Mouse (Mus musculus) cerebellum, postnatal 14 days (tissue): ENCODE measurements at regions not wholly inside any gene's neighbourhood (a gene's known extent, or its start where the extent isn't known, plus 50 kb on each side); places are given as distances from the start of the nearest gene placed in this dataset.
A peak's percentile ranks its signal among the peaks of the same experiment; 100 is the strongest.

Source experiments
- DNase-seq, 2 experiments: peaks; one replicate each; pipeline ENCODE4 v3.0.0; 2021; ENCODE audit warnings: mixed read lengths in 2 of 2

DNA sequence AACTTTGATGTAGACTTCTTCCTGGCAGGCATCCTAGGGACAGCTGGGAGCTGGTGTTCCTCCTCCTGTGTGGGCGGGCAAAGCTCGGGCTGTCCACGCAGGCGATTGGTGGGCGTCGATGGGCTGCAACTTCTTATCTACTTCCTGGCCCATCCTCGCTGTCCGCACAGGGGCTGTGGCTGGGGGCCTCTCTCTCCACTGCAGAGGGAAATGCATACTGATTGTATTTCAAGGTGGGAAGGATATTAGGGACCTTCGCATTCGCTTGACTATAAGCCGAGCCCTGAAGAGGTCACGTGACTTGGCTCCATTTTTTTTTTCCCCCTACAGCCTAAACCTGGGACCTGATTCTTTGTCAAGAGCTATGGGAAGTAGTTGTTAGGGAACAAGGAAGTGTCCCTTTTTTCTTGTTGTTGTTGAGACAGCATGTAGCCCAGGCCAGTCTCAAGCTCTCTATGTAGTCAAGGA, 164.4 kb upstream of the Ubr2 start:
- DNase-seq, result peak; percentile 47 to 53

DNA sequence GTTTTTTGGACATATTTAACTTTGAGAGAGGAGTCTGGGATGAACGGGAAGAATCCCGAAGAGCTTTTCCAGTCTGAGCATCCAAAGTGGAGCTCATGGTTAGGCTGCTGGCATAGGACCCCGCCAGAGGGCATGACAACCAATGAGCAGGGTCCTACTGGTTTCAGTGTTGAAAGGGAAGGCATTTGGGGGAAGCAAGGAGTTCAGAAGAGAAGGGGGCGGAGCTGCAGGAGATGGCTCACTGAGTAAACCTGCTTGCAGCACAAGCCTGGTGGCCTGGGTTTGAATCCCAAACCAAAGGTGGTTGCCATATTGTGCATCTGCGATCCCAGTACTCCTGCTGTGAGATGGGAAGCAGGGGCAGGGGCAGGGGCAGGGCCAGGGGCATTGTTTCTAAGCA, 161.4 kb upstream of the Ubr2 start:
- no peak for DNase-seq

DNA sequence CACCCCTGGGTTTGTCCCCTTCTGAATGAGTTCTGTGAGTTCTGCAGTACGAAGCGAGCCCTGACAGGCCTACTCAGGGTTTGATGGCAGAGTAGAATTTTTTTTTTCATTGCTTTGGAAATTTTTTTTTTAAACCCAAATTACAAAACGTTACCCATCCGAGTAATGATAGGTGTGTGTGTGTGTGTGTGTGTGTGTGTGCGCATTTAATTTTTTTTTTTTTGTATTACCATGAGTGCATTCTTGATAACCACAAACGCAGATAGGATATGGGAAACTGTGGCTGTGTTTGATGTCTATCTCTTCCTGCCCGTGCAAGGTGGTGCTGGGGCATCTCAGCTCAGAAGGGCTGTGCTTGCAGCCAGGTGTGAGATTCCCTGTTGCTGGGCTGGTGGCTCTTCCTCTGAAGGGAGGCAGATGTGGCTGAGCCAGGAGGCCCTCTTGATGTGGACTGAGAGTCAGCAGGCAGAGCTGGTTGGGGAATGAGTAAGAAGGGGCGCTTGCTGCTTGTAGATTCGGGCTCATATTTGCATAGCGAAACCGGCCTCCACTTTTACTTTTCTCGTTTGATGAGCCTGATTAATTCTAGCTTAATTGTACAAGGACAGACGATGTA, 160.7 kb upstream of the Ubr2 start:
- DNase-seq, result no peak

DNA sequence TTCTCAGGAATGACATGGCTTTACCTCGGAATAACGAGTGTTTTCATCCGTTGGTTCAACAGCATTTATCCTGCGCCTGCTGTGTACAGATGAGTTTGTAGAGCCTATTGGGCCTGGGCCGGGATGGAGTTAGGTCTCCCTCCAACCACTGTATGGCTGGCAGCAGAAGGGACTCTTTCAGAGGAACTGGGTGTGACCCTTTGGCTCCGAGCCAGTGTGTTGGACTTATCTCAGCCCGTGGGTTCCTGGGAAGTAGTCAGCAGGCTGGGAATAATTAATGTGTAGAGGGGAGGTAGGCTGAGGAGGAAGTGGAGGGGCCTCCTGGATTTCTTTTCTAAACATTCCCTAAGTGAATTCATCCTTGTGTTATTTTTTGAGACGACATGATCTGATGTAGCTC, 157.7 kb upstream of the Ubr2 start:
- no peak for DNase-seq

DNA sequence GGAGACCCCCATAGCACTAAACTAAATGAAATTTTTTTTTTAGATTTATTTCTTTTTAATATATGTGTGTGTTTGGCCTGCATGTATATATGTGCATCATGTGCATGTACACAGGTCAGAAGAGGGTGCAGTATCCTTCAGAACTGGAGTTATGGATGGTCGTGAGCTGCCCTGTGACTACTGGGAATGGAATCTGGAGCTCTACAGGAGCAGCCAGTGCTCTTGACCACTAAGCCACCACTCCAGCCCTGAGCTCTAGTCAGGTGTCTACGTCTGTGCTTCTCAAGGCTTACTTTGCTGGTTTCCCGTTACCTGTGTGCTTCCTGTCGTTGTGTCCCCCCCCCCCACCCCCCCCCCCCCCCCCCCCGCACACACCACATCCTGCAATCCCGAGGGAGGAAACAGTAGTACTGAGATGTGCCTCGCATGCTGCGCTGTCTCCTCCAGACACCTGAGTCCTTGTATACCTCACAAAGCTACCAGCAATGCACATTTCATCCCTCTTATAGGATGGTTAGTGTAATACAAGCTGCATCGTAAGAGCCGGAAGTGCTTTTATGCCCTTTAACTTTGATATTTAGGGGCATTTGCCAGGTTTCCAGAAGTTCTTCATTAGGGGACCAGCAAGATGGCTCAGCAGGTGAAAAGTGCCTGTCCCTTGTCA, 153.5 kb upstream of the Ubr2 start:
- DNase-seq, result no peak

DNA sequence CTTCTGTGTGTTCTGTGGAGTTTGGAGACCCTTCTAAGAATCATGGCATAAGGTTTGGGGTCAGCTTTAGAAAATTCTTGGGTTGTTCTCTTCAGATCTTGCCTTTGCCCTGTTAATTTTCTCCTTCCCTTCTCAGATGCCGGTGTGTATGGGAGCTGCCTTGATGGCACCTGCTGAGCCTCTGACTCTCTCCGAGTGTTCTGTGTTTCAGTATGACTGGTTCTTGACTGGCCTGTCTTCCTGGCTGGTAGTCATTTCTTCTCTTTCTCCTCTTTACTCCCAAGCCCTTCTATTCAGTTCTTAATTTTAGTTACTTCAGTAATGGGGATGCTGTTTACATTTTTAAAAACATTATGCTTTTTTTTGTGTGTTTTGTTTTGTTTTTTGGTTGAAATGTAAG, 152.1 kb upstream of the Ubr2 start:
- DNase-seq, result no peak

DNA sequence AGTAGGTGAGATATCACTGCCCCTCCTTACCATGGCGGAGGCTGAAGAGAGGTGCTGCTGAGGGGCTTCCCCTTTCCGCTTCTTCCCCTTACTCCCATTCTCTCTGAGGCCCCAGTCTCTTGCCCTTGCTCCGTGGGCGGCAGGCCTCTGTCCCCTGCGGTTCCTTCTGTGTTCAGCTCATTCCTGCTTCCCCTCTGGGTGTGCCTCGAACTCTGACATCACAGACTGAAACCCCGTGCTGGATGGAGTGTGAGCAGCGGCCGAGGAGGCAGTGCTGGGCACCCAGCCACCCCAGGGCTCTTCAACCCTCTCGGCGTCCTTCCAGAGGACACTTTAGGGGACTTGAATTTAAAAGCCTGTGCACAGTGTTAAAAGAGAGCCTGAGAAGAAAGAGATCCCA, 145.9 kb upstream of the Ubr2 start:
- DNase-seq, result no peak

DNA sequence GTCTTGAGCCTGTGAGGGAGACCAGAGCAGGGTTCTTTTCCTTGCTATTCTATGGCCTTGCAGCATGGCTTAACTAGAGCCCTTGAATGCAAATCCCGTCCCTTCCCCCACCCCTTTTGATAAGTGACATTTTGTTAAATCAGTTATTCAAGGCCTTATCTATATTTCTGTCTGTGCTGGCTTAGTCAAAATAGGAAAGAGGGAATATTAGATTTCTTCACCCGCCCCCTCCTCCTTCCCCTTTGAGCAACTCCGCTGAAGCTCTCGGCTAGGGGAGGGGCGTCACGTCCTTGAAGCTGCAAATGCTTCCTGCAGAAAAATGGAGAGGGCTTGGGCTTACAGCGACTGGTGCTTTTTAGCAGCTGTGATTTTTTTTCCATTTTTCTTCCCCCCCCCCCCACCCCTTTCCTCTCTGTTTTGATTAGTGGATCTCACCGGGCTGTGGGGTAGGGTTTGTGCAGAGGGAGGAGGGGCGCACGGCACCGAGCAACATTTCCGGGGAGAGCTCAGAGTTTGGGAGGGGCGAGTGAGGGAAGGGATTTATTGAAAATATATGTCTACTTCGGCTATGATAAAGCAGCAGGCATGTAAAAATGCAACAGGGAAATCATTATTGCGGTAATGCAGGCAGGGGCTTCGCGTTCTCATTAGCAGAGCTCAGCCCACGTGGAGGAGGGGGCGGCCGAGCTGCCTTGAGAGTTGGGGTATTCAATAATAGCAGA, 141.4 kb upstream of the Ubr2 start:
- peak; percentile 28 to 34 for DNase-seq

DNA sequence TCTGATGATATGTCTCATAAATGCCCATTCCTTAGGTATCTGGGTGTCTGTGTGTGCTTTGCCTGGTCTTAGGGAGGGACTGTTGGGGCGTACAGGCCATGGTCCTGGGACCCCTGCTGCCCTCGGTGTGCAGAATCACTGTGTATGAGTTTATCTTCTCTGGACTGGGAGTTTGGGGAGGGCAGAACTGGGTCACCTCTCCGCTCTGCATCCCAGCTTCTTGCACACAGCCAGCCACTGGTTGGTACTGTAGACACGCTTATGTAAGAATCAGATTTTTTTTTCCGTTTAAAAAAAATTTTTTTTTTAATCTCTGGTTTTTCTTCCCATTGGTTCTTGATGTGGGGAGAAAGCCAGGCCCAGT, 140.8 kb upstream of the Ubr2 start:
- DNase-seq, result no peak

DNA sequence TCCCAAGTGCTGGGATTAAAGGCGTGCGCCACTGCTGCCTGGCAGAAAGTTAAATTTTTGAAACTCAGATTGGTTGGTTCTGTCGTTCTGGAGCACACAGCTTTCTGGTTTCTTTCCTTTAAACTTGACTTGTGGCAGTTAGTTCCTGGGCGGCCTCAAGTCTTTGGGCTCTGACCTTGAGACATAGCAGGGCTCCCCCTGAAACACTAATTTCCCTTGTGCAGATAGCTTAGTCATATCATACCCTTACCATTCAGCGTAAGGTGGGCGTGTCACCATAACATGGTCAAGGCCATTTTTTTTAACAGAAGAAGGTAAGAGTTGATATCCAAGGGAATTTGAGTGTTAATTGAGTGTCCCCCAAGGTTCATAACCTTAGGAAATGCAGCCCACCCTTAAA, 140.3 kb upstream of the Ubr2 start:
- DNase-seq, result no peak

DNA sequence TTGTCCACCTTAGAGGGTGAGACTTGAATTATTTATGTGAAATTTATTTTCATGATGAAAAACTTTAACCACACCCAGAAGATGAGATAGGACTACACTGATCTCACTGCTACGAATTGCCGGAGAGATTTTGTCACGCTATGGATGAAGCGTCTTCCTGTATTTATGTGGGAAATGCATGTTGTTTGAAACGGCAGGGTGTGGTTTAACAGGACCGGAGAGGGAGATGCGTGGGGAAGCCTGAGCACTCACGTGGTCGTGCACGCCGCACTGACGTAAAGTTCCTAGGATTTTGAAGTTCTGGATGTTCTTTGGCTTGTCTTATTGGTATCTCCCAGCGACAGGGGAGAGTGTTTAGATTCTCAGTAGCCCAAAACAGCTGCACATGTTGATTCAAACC, 139.3 kb upstream of the Ubr2 start:
- DNase-seq, result no peak

DNA sequence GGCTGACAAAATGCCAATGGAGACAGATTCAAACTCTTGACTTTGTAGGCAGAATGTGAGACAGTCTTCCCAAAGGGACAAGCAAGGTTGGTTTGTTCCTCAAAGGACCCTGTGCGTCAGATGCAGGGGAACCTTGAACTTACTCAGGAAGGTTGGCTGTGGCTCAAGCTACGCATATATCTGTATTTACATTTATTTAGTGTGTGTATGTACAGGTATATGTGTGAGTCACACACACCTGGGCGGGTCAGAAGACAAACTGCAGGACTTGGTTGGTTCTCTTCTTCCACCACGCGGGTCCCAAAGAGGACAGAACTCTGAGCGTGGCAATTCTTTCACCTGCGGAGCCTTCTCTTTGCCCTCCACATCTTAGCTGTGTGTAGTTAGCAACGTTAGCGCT, 138.8 kb upstream of the Ubr2 start:
- DNase-seq, result no peak

DNA sequence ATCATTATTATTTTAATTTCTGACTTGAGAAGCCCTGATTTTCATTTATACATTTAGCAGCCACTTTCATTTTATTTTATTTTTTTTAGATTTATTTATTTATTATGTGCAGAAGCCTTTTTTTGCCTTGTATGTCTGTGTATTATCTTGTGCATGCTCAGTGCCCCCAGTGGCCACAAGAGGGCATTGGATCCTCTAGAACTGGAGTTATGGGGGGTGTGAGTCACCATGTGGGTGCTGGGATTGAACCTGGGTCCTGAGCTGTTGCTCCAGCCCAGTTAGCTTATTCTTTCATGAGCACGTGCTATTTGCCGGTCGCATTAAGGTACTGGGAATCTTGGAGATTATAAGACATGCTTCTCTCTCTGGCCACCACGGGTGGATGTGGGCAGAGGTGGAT, 136.3 kb upstream of the Ubr2 start:
- peak; percentile 30 to 62 for DNase-seq

DNA sequence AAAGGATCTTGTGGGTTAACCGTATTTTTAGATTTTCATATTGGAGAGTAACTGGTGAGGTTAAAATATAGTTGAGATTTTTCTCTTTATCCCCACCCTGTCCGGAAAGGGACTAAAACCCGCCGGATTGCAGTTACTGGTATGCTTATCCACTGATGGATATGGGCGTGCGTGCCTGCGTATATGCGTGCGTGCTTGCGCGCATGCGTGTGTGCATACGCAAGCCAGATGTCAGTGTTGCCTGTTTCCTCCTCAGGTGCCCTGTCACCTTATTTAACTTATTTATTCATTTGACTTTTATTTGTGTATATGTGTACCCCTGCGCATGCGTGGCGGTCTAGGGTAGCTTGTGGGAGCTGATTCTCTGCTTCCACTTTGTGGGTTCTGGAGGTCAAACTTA, 135.2 kb upstream of the Ubr2 start:
- no peak for DNase-seq

DNA sequence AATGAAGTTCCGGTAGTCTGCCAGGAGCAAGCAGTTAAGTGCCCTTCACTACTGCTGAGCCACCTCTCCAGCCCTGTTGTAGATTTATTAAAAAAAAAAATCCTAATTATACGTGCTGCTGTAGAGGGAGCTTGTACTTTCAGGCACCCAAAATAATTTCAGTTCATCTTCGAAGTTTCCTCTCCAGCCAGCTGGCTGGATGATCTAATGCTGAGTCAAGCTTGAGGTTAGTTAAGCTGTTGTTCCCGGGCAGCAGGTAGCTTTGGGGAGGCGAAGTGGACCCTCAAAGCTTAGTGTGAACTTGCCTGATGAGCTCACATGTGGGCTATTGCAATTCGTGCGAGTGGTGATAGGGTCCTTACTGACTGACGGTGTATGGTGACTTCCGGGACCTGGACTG, 134.6 kb upstream of the Ubr2 start:
- no peak for DNase-seq

DNA sequence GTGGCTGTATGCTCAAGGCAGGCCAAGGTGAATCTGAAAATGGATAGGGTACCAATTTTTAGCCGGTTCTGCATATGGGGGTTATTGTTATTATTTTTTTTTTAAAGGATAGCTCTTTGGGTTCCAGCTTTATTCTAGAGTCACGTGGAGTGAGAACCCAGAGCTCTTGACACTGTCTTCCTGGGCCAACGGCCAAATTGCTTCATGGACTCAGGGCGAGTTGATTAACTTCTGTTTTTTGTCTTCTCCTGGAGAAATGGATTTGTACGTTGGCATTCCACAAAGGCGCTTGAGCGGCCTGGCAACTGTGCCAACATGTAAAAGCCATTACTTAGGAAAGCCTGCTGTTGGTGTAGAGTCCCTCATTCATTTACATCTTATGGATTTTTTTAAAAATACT, 134.1 kb upstream of the Ubr2 start:
- DNase-seq, result peak in 1 of 2 experiments; percentile 35

DNA sequence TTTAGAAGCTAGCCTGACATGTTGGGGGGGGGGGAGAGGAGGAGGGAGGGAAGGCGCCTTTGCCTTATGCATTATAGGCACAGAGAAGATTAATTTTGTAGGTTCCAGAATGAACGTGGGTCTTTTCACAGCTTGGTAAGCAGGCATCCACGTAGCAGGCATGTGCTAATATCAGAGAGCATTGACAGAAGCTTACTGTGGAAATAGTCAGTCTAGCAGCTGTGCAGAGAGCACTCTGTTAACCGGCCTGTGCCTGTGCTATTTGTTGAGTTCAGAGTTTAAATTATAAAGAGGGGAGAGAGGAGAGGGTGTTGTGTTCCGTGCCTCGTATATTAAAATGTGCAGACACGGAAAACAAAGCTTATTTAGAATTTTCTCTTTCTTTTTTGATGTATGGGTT, 133.5 kb upstream of the Ubr2 start:
- no peak for DNase-seq

DNA sequence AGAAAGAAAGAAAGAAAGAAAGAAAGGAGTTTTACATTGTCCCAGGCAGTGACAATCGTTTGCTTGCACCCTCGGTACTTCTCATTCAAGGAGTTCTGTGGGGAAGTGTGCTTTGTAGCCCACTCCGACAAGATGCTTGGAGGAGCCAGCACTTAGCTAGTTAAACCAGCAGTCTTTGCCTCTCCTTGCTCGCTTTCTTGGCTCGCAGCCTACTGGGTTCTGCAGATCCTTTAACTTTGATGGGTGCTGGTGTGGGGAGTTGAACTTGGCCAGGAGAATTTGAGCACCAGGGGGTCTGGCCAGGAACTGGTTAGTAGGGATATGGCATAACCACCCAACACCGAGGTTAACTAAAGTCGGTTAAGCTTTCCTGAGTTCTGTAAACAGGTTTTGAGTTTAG, 132.5 kb upstream of the Ubr2 start:
- DNase-seq, result peak; percentile 26 to 45

DNA sequence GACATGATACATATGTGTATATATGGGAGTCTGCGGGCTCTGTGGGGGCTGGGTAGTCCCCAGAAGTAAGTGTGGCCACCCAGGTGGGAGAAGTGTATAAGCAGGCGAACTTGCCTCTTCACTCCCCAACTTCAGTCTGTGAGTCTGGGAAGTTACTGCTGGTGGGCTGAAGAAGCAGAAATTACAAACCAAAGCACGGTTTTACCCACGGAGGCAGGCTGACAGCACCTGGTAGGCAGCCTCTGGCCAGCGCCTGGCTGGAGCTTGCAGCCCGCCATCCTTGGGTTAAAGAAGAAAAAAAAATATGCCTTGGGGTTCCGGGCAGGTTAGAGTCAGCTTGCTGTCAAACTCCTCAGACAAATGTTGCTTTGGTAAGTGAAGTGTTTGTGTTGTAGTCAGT, 131.9 kb upstream of the Ubr2 start:
- DNase-seq, result peak in 1 of 2 experiments; percentile 25

DNA sequence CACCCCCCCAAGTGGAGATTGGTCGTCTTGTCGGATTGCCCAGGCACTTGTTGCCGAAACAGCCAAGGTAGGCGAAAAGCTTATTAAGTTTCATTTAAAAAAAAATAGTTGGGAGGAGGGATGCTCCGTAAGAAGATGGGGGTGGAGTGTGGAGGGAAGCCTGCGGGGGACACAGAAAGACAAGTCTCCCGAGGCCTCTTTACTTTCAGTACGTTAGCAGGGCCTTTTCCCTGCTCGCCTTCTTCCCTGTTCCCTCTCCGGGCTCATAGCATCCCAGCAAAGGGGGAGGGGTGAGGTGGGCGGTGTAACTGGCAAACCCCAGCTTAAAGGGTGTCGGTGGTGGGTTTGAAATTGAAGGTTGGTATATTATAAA, 131.5 kb upstream of the Ubr2 start:
- peak; percentile 29 to 43 for DNase-seq

DNA sequence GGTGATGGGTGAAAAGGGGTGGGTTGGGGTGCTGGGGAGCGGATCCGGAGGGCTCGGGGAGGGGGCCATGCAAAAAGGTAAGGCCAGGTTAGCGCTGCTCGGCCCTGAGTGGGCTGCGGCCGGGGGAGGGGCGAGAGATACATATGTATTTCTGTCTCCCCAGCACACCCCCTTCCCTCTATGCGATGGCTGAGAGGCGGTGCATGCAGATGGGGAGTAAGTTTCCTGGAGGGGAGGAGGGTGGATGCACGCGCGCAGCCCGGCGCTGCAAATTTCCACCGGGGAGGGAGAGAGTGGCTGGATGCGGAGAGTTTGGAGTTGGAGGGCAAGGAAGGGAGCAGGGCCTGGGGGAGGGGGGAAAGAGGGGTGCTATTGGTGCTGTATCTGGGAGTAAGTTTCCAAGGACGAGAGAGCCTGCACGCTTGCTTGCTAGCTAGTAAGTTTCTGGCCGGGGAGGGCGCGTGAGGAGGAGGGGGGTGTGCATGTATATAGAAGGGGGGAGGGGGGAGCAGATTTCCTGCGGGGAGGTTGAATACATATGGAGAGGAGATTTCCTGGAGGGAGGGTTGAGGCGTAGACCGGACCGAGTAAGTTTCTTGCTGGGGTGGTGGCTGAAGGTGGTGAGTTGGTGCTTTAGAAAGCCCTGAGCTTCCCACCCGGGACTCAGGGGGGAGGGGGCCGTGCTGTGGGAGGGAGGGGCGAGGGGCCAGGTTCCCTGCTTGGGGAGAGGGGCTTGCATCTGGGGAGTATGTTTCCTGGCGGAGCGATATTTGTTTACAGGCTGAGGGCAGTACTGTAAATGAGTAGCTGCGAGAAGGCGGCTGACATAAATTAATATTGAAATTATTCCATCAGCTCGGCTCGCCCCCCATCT, 130.8 kb upstream of the Ubr2 start:
- peak; percentile 67 to 68 for DNase-seq

DNA sequence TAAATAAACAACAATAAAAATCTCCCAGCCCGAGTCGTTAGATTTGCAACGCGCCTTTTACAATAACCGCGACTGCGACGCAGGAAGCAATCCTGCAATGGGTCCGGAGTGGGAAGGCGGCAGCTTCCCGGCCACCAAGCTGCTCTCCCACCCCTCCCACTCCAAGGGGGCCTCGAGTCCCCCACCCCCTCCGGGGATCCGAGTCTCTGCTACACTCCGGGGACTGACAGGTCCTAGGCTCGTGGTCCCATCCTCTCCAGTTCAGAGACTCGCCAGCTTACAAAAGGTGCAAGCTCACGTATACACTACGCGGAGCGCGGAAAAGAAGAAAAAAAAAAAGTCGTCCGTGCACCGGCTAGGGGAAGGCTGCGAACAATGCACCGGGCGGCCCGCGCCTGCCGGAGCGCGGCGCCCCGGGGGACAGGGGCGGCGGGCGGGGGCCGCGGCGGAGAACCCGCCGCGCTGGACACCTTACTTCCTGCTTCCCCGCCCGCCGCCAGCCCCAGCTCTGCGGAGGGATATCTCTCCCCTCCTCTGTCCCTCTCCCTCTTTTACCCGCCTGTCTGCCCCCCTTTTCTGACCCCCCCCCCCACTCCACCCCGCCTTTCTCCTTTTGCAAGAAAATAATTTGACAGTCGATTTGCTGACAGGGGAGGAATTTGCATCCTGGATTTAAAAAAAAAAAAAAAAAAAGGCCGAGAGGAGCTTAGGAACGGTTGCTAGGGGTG, 130.0 kb upstream of the Ubr2 start:
- peak; percentile 70 to 77 for DNase-seq
